Mouse (Mus musculus) midbrain, postnatal 0 days (tissue): ENCODE measurements around the gene Mmp2. TPM values are rescaled to one million over a fixed set of nuclear protein-coding genes. Genes with fewer than 3 reads are reported as not detected.

Source experiments
- ATAC-seq: fragments of 200-750 bp; cut with Nextera tagmentation; 2 replicates; pipeline ENCODE4 v1.8.0; 2017; ENCODE audit warnings: moderate number of reproducible peaks, mild to moderate bottlenecking, moderate TSS enrichment, moderate library complexity; ENCODE audit not compliant: low FRiP score
- DNase-seq: peaks from one replicate; pipeline ENCODE4 v3.0.0-alpha.2; 2015; ENCODE audit warnings: low spot score
- H3K27ac ChIP-seq: fragments of 300-500 bp; sonication (generic); 2 replicates; pipeline ENCODE4 v1.5.1; 2014; ENCODE audit warnings: low read depth, mild to moderate bottlenecking, low read length, mixed read lengths
- H3K27me3 ChIP-seq: fragments of 300-500 bp; sonication (generic); 2 replicates; pipeline ENCODE4 v1.6.1; 2014; ENCODE audit warnings: low read length, control low read depth, mixed read lengths; ENCODE audit not compliant: insufficient read depth
- H3K36me3 ChIP-seq: fragments of 300-500 bp; sonication (generic); 2 replicates; pipeline ENCODE4 v1.6.1; 2014; ENCODE audit warnings: low read length, control low read depth, mixed read lengths; ENCODE audit not compliant: insufficient read depth
- H3K4me1 ChIP-seq: fragments of 300-500 bp; sonication (generic); 2 replicates; pipeline ENCODE4 v1.6.1; 2014; ENCODE audit warnings: mild to moderate bottlenecking, control low read depth, antibody characterized with exemption, low read length, mixed read lengths; ENCODE audit not compliant: insufficient read depth
- H3K4me2 ChIP-seq: fragments of 300-500 bp; sonication (generic); 2 replicates; pipeline ENCODE4 v1.6.1; 2014; ENCODE audit warnings: low read depth, mild to moderate bottlenecking, low read length, mixed read lengths; ENCODE audit not compliant: poor library complexity, severe bottlenecking
- H3K4me3 ChIP-seq: fragments of 300-500 bp; sonication (generic); 2 replicates; pipeline ENCODE4 v1.5.1; 2014; ENCODE audit warnings: low read depth, mild to moderate bottlenecking, low read length, moderate library complexity
- H3K9ac ChIP-seq: fragments of 300-500 bp; sonication (generic); replicated peaks from 2 replicates; pipeline ENCODE4 v1.6.1; 2014; ENCODE audit warnings: mild to moderate bottlenecking, low read length, moderate library complexity, mixed read lengths; ENCODE audit not compliant: poor library complexity, severe bottlenecking
- H3K9me3 ChIP-seq: fragments of 300-500 bp; sonication (generic); 2 replicates; pipeline ENCODE4 v1.6.1; 2016; ENCODE audit warnings: low read length, control low read depth
- CTCF ChIP-seq: IDR thresholded peaks from 2 replicates; pipeline ENCODE4 v1.5.1; 2016; ENCODE audit warnings: antibody characterized with exemption, mild to moderate bottlenecking
- WGBS: fragments of 180-500 bp; shearing (Covaris S2); extraction: QIAGEN DNeasy Blood & Tissue Kit; methylation state at CpG from one replicate; pipeline ENCODE4 v1.1.7; 2014; 5-methylcytosine and 5-hydroxymethylcytosine counted together
- polyA plus RNA-seq: library from polyadenylated mRNA; unstranded; fragments of >200 nt; fragmentation: Nextera tagmentation; extraction: Ambion mirVana; gene quantifications from 2 replicates; pipeline ENCODE4 v1.2.1, GENCODE M21; 2015
- total RNA-seq: library from RNA; depleted of rRNA; stranded (reverse); fragments of >200 nt; gene quantifications from 2 replicates; pipeline ENCODE4 v1.2.3, GENCODE M21; 2014

The Mmp2 gene
- total and polyA plus RNA-seq, 2 experiments from 2014 or later: 16.1 to 16.5 TPM

DNA sequence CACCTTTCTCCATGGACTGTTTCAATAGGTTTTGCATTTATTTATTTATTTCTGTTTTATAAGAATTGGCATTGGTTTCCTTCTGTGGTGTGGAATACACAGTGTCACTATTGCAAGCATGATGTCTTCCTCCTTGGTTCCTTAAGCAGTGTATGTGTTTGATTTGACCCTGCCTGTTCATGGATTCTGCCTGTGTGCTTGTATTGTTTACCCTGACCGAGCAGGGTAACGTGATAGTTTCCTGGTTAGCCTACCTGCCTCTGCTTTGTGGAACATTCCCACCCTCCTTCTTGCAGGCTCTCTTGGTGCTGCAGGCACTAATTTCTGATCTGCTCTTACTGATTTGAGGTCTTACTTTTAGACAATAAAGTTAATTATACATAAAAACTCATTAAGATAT, 66.8 kb downstream of the Mmp2 start:
- H3K36me3 ChIP-seq: no peaks in the 10 kb centered on the region
- no peak overlapping the region for H3K4me3 ChIP-seq
- no peaks in the 10 kb centered on the region for H3K9me3 ChIP-seq
- no peak overlapping the region for H3K27ac ChIP-seq
- no peaks in the 10 kb centered on the region for H3K27me3 ChIP-seq
- WGBS: 84% methylated on average over 2 of the region's 2 CpGs
- TF ChIP-seq CTCF: no peak
- H3K9ac ChIP-seq: no peak overlapping the region
- ATAC-seq: no peak
- DNase-seq: no peak
- H3K4me1 ChIP-seq: no peaks in the 10 kb centered on the region
- H3K4me2 ChIP-seq: no peak overlapping the region

DNA sequence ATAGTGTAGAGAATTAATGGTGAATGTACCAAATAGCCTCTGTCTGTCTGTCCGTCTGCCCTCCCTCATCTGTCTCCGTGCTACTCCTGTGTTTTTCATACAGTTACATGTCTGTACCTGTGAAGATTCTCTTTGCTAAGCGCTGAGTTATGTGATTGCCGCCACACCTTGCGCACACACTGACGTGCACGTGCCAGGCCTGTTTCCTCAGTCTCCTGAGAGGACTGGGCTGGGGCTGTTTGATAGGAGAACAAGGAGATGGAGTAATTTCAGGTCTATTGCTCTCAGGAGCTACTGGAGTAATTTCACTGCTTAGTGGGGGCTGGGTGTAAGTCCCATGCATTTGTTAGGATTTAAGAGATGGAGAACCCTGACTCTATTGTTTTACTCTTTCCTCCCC, 68.0 kb downstream of the Mmp2 start:
- Histone ChIP-seq H3K9me3 (no peaks in the 10 kb centered on the region), H3K36me3 (peaks cover 2% of the 10 kb centered on the region; the same call in 1 of the 2 replicates), H3K27ac (no peak overlapping the region), H3K9ac (no peak overlapping the region), H3K4me1 (no peaks in the 10 kb centered on the region), H3K27me3 (no peaks in the 10 kb centered on the region), H3K4me2 (no peak overlapping the region), H3K4me3 (no peak overlapping the region)
- ATAC-seq (no peak), DNase-seq (no peak)
- WGBS: 89% methylated on average over 7 of the region's 7 CpGs
- no peak for TF ChIP-seq CTCF

DNA sequence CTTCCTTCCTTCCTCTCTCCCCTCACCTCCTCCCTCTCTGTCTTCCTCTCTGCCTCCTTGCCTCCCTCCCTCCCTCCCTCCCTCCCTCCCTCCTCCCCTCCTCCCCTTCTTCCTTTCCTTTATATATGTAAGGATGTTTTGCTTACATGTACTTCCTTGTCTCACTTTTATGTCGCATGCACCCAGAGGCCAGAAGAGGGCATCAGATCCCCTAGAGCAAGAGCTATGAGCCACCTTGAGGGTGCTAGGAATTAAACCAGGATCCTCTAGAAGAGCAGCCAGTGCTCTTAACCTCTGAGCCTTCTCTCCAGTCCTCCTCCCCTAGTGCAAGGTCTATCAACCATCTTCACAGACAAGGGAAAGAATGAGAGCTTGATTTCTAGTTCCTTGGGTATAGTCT, 69.0 kb downstream of the Mmp2 start:
- H3K27ac ChIP-seq: no peak overlapping the region
- H3K4me3 ChIP-seq: no peak overlapping the region
- 78% methylated on average over 1 of the region's 1 CpGs for WGBS
- ATAC-seq (no peak), DNase-seq (no peak)
- no peak overlapping the region for H3K9ac ChIP-seq
- no peak overlapping the region for H3K4me2 ChIP-seq
- no peaks in the 10 kb centered on the region for H3K9me3 ChIP-seq
- no peaks in the 10 kb centered on the region for H3K27me3 ChIP-seq
- H3K4me1 ChIP-seq: no peaks in the 10 kb centered on the region
- H3K36me3 ChIP-seq: peaks cover 2% of the 10 kb centered on the region; the same call in 1 of the 2 replicates
- TF ChIP-seq CTCF: peak; percentile 1; the same call in 1 of the 2 replicates

DNA sequence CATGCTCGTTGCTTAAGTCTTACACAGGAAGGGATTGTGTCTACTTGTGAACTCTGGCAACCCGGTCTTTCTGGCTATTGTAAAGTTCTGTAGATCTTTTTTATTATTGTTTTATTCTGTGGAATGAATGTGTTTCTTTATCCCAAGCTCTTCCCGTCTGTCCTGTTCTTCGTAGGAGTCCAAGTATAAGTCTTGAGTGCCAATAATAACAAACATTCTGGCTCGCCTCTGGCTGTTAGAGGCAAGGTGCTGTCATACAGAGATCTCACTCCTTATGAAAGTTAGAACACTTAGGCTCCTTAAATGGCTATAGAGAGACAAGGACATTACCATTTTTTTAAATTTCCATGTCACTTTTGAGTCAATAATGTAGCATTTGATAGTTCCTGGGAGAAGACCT, 69.5 kb downstream of the Mmp2 start:
- H3K27ac ChIP-seq: no peak overlapping the region
- no peak for ATAC-seq
- no peak for TF ChIP-seq CTCF
- peaks cover 2% of the 10 kb centered on the region; the same call in 1 of the 2 replicates for H3K36me3 ChIP-seq
- H3K9me3 ChIP-seq: no peaks in the 10 kb centered on the region
- H3K4me2 ChIP-seq: no peak overlapping the region
- WGBS: 83% methylated on average over 5 of the region's 5 CpGs
- H3K9ac ChIP-seq: no peak overlapping the region
- no peak for DNase-seq
- H3K27me3 ChIP-seq: no peaks in the 10 kb centered on the region
- no peak overlapping the region for H3K4me3 ChIP-seq
- no peaks in the 10 kb centered on the region for H3K4me1 ChIP-seq

DNA sequence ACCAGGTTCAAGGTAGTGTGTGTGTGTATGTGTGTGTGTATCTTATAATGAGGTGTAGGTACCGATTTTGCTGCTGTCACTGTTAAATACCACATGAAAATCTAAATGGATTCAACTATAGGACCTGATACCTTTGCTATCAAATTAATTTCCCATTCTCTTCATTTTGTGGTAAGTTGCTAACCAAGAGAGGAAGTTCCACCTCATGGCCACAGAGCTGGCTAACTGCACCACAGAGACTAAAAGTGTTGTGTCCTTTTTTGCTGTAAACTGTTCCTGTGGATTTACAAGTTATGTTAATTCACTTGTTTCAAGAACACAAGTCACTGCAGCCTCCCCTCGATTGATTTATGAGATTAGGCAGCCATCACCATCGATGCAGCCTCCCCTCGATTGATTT, 70.7 kb downstream of the Mmp2 start:
- Histone ChIP-seq H3K36me3 (peaks cover 2% of the 10 kb centered on the region; the same call in 1 of the 2 replicates), H3K4me2 (no peak overlapping the region), H3K9ac (no peak overlapping the region), H3K4me1 (no peaks in the 10 kb centered on the region), H3K4me3 (no peak overlapping the region), H3K27ac (no peak overlapping the region), H3K9me3 (no peaks in the 10 kb centered on the region), H3K27me3 (no peaks in the 10 kb centered on the region)
- WGBS: 76% methylated on average over 4 of the region's 4 CpGs
- ATAC-seq (no peak), DNase-seq (no peak)
- no peak for TF ChIP-seq CTCF

DNA sequence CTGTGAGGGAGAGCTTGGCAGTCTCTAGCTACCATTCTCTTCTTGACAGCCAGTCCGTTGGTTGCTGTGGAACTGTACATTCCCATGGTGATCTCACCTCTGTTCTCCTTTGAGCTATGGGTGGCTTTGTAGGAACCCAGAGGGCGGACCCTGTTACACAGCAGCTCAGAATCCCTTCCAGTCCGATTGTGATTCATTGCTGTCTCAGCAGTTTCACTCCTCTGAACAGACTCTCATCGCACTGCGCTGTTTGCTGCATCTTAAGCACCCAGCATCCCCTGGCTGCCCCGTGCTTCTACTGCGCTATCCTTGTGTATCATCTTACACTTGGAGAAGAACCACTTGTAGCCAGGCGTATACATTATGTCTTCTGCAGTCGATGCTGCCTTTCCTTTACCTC, 72.5 kb downstream of the Mmp2 start:
- Histone ChIP-seq H3K36me3 (peaks cover 2% of the 10 kb centered on the region; the same call in 1 of the 2 replicates), H3K27me3 (no peaks in the 10 kb centered on the region), H3K4me1 (no peaks in the 10 kb centered on the region), H3K4me3 (no peak overlapping the region), H3K9ac (no peak overlapping the region), H3K9me3 (no peaks in the 10 kb centered on the region), H3K27ac (no peak overlapping the region), H3K4me2 (no peak overlapping the region)
- no peak for ATAC-seq
- DNase-seq: peak; percentile 31
- TF ChIP-seq CTCF: no peak
- WGBS: 79% methylated on average over 9 of the region's 9 CpGs
